Mouse (Mus musculus): ENCODE measurements around the gene Flt1.

- TF ChIP-seq CTCF (IDR thresholded peaks at IDR 0.05) (peak; percentile 32), EP300 (IDR thresholded peaks at IDR 0.05; ENCODE audit: insufficient read depth, low read depth, low read length) (no peak), POLR2A (IDR thresholded peaks at IDR 0.05; ENCODE audit: insufficient read depth, low read depth, low read length) (no peak)
Observed at GRCm38 (mm10) chr5:147698044-147698443, 27.8 kb downstream of the Flt1 start.

Data from heart, adult 2 months (tissue).